8 mouse cellular contexts compared by ENCODE assay signal in the genomic region with DNA sequence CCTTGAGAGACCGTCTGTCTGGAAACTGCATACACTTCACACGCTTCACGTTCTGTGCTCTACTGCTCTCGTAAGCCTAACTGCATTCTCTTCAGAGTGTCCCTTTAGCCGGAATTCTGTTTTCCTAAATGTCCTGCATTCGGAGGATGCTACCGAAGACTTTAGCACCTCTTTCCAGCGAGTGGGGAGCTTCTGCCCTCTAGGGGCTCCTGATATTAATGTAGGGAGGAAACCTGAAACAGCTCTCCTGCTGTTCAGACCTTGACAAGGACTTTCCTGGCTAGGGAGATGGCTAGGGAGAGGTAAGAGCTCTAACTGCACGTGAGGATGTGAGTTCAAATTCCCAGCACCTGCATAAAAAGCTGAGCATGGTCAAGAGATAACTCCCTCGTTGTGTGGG. TPM values are rescaled to one million over a fixed set of nuclear protein-coding genes. Genes with fewer than 3 reads are reported as not detected.
DNase-seq lines count a peak whose midpoint lies in the region; ATAC-seq and TF ChIP-seq lines count a peak whose summit lies in the region.
"Had no signal": no experiment of that assay in that cellular context is flagged by ENCODE, and none has a peak within 500 bp of the region (broad histone marks: within the 10 kb centered on the region; RNA-seq: fewer than 3 reads in every experiment).

No protein-coding gene starts in this region.

- no peak overlapping the region for H3K9ac ChIP-seq in liver, embryonic 14.5 days (replicated peaks)
- no peak overlapping the region for H3K9ac ChIP-seq in liver, embryonic 11.5 days (ENCODE audit: low read depth, low read length)
- H3K9ac ChIP-seq in stomach, postnatal 0 days (ENCODE audit: low read length) = no peak overlapping the region
- H3K9ac ChIP-seq: neural tube, embryonic 13.5 days had no signal

- no peak for DNase-seq in liver, embryonic 14.5 days (ENCODE audit: low read depth in 3 of 3, low spot score in 3 of 3)
- no peak for DNase-seq in liver, embryonic 11.5 days (ENCODE audit: low spot score)
- DNase-seq in stomach, postnatal 0 days (ENCODE audit: low spot score) = peak; percentile 37
- no peak for DNase-seq in urinary bladder, postnatal 25 days (ENCODE audit: low spot score)
- DNase-seq in hindbrain, embryonic 10.5 days (ENCODE audit: low spot score) = no peak

- no peaks in the 10 kb centered on the region for H3K27me3 ChIP-seq in liver, embryonic 14.5 days (ENCODE audit: control insufficient read depth, insufficient read depth, low read length)
- no peaks in the 10 kb centered on the region for H3K27me3 ChIP-seq in liver, embryonic 11.5 days (replicated peaks; ENCODE audit: control insufficient read depth, insufficient read depth, low read length)
- H3K27me3 ChIP-seq in stomach, postnatal 0 days (ENCODE audit: control insufficient read depth, insufficient read depth, low read length) = no peaks in the 10 kb centered on the region
- no peaks in the 10 kb centered on the region for H3K27me3 ChIP-seq in hindbrain, embryonic 10.5 days (ENCODE audit: insufficient read depth, poor library complexity, severe bottlenecking)
- H3K27me3 ChIP-seq: neural tube, embryonic 13.5 days had no signal

- ATAC-seq in liver, embryonic 14.5 days (ENCODE audit: insufficient read depth) = no peak
- no peak for ATAC-seq in liver, embryonic 11.5 days (replicated peaks; ENCODE audit: low FRiP score)
- peak; percentile 30 for ATAC-seq in activated CD4-positive, CD25-positive, alpha-beta regulatory T cell, adult 4 months
- ATAC-seq in inflammation-experienced regulatory T-cells, adult 6 months = peak; percentile 42
- ATAC-seq in stomach, postnatal 0 days (ENCODE audit: low FRiP score, low TSS enrichment) = no peak

- H3K9me3 ChIP-seq in liver, embryonic 14.5 days (ENCODE audit: control insufficient read depth, low read length) = no peaks in the 10 kb centered on the region
- no peaks in the 10 kb centered on the region for H3K9me3 ChIP-seq in liver, embryonic 11.5 days (ENCODE audit: control insufficient read depth, low read length)
- H3K9me3 ChIP-seq in stomach, postnatal 0 days (ENCODE audit: control insufficient read depth, low read length) = no peaks in the 10 kb centered on the region
- no peaks in the 10 kb centered on the region for H3K9me3 ChIP-seq in hindbrain, embryonic 10.5 days
- H3K9me3 ChIP-seq: neural tube, embryonic 13.5 days had no signal

- peak; percentile 50 for TF ChIP-seq CTCF in liver, embryonic 14.5 days (IDR thresholded peaks at IDR 0.05; ENCODE audit: low read depth)
- peak; percentile 80 for TF ChIP-seq CTCF in stomach, postnatal 0 days (IDR thresholded peaks at IDR 0.05; ENCODE audit: low read depth)

- peaks cover 12% of the 10 kb centered on the region for H3K36me3 ChIP-seq in liver, embryonic 14.5 days (replicated peaks; ENCODE audit: control insufficient read depth, insufficient read depth, low read depth)
- H3K36me3 ChIP-seq in liver, embryonic 11.5 days (ENCODE audit: control insufficient read depth, insufficient read depth, low read length) = peaks cover 40% of the 10 kb centered on the region
- H3K36me3 ChIP-seq in stomach, postnatal 0 days (ENCODE audit: control insufficient read depth, insufficient read depth, low read length) = peaks cover 31% of the 10 kb centered on the region
- peaks cover 75% of the 10 kb centered on the region for H3K36me3 ChIP-seq in hindbrain, embryonic 10.5 days

- no peak overlapping the region for H3K4me2 ChIP-seq in liver, embryonic 14.5 days (ENCODE audit: low read depth)
- no peak overlapping the region for H3K4me2 ChIP-seq in liver, embryonic 11.5 days
- H3K4me2 ChIP-seq in stomach, postnatal 0 days (replicated peaks; ENCODE audit: low read depth) = no peak overlapping the region
- H3K4me2 ChIP-seq: neural tube, embryonic 13.5 days had no signal

- WGBS in liver, embryonic 14.5 days (ENCODE audit: insufficient replicate concordance) = 59% methylated on average over 10 of the region's 10 CpGs
- 66% methylated on average over 10 of the region's 10 CpGs for WGBS in liver, embryonic 11.5 days
- WGBS in stomach, postnatal 0 days = 52% methylated on average over 10 of the region's 10 CpGs
- 79% methylated on average over 10 of the region's 10 CpGs for WGBS in hindbrain, embryonic 10.5 days

- no peak for TF ChIP-seq EP300 in liver, embryonic 14.5 days (IDR thresholded peaks at IDR 0.05; ENCODE audit: low read depth)
- TF ChIP-seq EP300 in stomach, postnatal 0 days (optimal IDR thresholded peaks at IDR 0.05) = no peak

- H3K27ac ChIP-seq in liver, embryonic 14.5 days = no peak overlapping the region
- H3K27ac ChIP-seq in liver, embryonic 11.5 days (ENCODE audit: low read depth, low read length) = no peak overlapping the region
- no peak overlapping the region for H3K27ac ChIP-seq in stomach, postnatal 0 days (replicated peaks)
- no peak overlapping the region for H3K27ac ChIP-seq in hindbrain, embryonic 10.5 days
- H3K27ac ChIP-seq: neural tube, embryonic 13.5 days had no signal

- H3K4me1 ChIP-seq in liver, embryonic 14.5 days (replicated peaks; ENCODE audit: control insufficient read depth in 2 of 2, insufficient read depth in 2 of 2, low read length in 1 of 2) = no peaks in the 10 kb centered on the region
- no peaks in the 10 kb centered on the region for H3K4me1 ChIP-seq in liver, embryonic 11.5 days (replicated peaks; ENCODE audit: control insufficient read depth, insufficient read depth, low read length)
- H3K4me1 ChIP-seq in stomach, postnatal 0 days (replicated peaks; ENCODE audit: control insufficient read depth, insufficient read depth) = no peaks in the 10 kb centered on the region
- H3K4me1 ChIP-seq in hindbrain, embryonic 10.5 days (replicated peaks) = no peaks in the 10 kb centered on the region

- H3K4me3 ChIP-seq in liver, embryonic 14.5 days (ENCODE audit: insufficient read depth in 1 of 2, low read depth in 2 of 2, low read length in 2 of 2) = no peak overlapping the region
- no peak overlapping the region for H3K4me3 ChIP-seq in liver, embryonic 11.5 days (ENCODE audit: low read depth, low read length)
- H3K4me3 ChIP-seq in stomach, postnatal 0 days (ENCODE audit: low read depth, low read length) = no peak overlapping the region
- H3K4me3 ChIP-seq in hindbrain, embryonic 10.5 days = no peak overlapping the region
- H3K4me3 ChIP-seq: neural tube, embryonic 13.5 days had no signal

RNA-seq across cellular contexts. Expression of a gene that starts 18.6 kb away (rescaled TPM):
- 23.2 and 29.8 TPM in 2 replicates for polyA plus RNA-seq in liver, embryonic 14.5 days (2012; rRNA removed)
- 27.7 and 32.8 TPM in 2 replicates for polyA plus RNA-seq in liver, embryonic 14.5 days (2014; fragmentation: Nextera tagmentation; extraction: Ambion mirVana)
- polyA plus RNA-seq in liver, embryonic 11.5 days (2014; fragmentation: Nextera tagmentation; extraction: Ambion mirVana) = 59.0 and 59.7 TPM in 2 replicates
- polyA plus RNA-seq in activated CD4-positive, CD25-positive, alpha-beta regulatory T cell, adult 4 months (2017; shearing (Covaris generic)) = 10 to 100 TPM; 53.8 to 54.8 TPM
- 10 to 100 TPM; 53.1 to 64.4 (median 57.2) TPM for polyA plus RNA-seq in inflammation-experienced regulatory T-cells, adult 6 months (2017; shearing (Covaris generic))
- 21.4 and 26.6 TPM in 2 replicates for polyA plus RNA-seq in stomach, postnatal 0 days (2015; fragmentation: Nextera tagmentation; extraction: Ambion mirVana)
- 72.2 and 106 TPM in 2 replicates for polyA plus RNA-seq in hindbrain, embryonic 10.5 days (2016; fragmentation: Nextera tagmentation; extraction: Ambion mirVana)

RNA-seq across cellular contexts. Expression of a gene that starts 28.9 kb away (rescaled TPM):
- 5.0 and 5.9 TPM in 2 replicates for polyA plus RNA-seq in liver, embryonic 14.5 days (2012; rRNA removed)
- 4.8 and 6.2 TPM in 2 replicates for polyA plus RNA-seq in liver, embryonic 14.5 days (2014; fragmentation: Nextera tagmentation; extraction: Ambion mirVana)
- polyA plus RNA-seq in liver, embryonic 11.5 days (2014; fragmentation: Nextera tagmentation; extraction: Ambion mirVana) = 19.1 and 20.4 TPM in 2 replicates
- 10 to 100 TPM; 26.1 to 39.3 TPM for polyA plus RNA-seq in activated CD4-positive, CD25-positive, alpha-beta regulatory T cell, adult 4 months (2017; shearing (Covaris generic))
- polyA plus RNA-seq in inflammation-experienced regulatory T-cells, adult 6 months (2017; shearing (Covaris generic)) = 10 to 100 TPM; 25.2 to 42.2 (median 37.9) TPM
- polyA plus RNA-seq in stomach, postnatal 0 days (2015; fragmentation: Nextera tagmentation; extraction: Ambion mirVana) = 18.9 and 20.1 TPM in 2 replicates
- 46.7 and 48.0 TPM in 2 replicates for polyA plus RNA-seq in hindbrain, embryonic 10.5 days (2016; fragmentation: Nextera tagmentation; extraction: Ambion mirVana)

RNA-seq across cellular contexts. Expression of a gene that starts 29.1 kb away (rescaled TPM):
- polyA plus RNA-seq in liver, embryonic 14.5 days (2012; rRNA removed) = 24.2 and 25.4 TPM in 2 replicates
- 45.4 and 48.7 TPM in 2 replicates for polyA plus RNA-seq in liver, embryonic 14.5 days (2014; fragmentation: Nextera tagmentation; extraction: Ambion mirVana)
- 101 and 104 TPM in 2 replicates for polyA plus RNA-seq in liver, embryonic 11.5 days (2014; fragmentation: Nextera tagmentation; extraction: Ambion mirVana)
- 10 to 100 TPM; 75.0 to 81.0 TPM for polyA plus RNA-seq in activated CD4-positive, CD25-positive, alpha-beta regulatory T cell, adult 4 months (2017; shearing (Covaris generic))
- 10 to 100 TPM; 68.8 to 87.0 (median 73.8) TPM for polyA plus RNA-seq in inflammation-experienced regulatory T-cells, adult 6 months (2017; shearing (Covaris generic))
- 53.5 and 54.4 TPM in 2 replicates for polyA plus RNA-seq in stomach, postnatal 0 days (2015; fragmentation: Nextera tagmentation; extraction: Ambion mirVana)
- polyA plus RNA-seq in hindbrain, embryonic 10.5 days (2016; fragmentation: Nextera tagmentation; extraction: Ambion mirVana) = 144 and 147 TPM in 2 replicates

RNA-seq across cellular contexts. Expression of a gene that starts 39.4 kb away (rescaled TPM):
- 33.0 and 40.8 TPM in 2 replicates for polyA plus RNA-seq in liver, embryonic 14.5 days (2012; rRNA removed)
- polyA plus RNA-seq in liver, embryonic 14.5 days (2014; fragmentation: Nextera tagmentation; extraction: Ambion mirVana) = 37.6 and 40.7 TPM in 2 replicates
- polyA plus RNA-seq in liver, embryonic 11.5 days (2014; fragmentation: Nextera tagmentation; extraction: Ambion mirVana) = 16.5 and 17.6 TPM in 2 replicates
- not detected for polyA plus RNA-seq in activated CD4-positive, CD25-positive, alpha-beta regulatory T cell, adult 4 months (2017; shearing (Covaris generic))
- polyA plus RNA-seq in inflammation-experienced regulatory T-cells, adult 6 months (2017; shearing (Covaris generic)) = not detected
- 0.75 and 0.76 TPM in 2 replicates for polyA plus RNA-seq in stomach, postnatal 0 days (2015; fragmentation: Nextera tagmentation; extraction: Ambion mirVana)
- polyA plus RNA-seq in hindbrain, embryonic 10.5 days (2016; fragmentation: Nextera tagmentation; extraction: Ambion mirVana) = 0.55 TPM in 1 of 2 replicates, not detected in the other
- polyA plus RNA-seq: neural tube, embryonic 13.5 days had no signal

RNA-seq across cellular contexts. Expression of a gene that starts 53.5 kb away (rescaled TPM):
- polyA plus RNA-seq in liver, embryonic 14.5 days (2012; rRNA removed) = 429 and 654 TPM in 2 replicates
- polyA plus RNA-seq in liver, embryonic 14.5 days (2014; fragmentation: Nextera tagmentation; extraction: Ambion mirVana) = 490 and 506 TPM in 2 replicates
- 639 and 685 TPM in 2 replicates for polyA plus RNA-seq in liver, embryonic 11.5 days (2014; fragmentation: Nextera tagmentation; extraction: Ambion mirVana)
- polyA plus RNA-seq in activated CD4-positive, CD25-positive, alpha-beta regulatory T cell, adult 4 months (2017; shearing (Covaris generic)) = 1,000 to 10,000 TPM; 1,113 TPM
- 1,000 to 10,000 TPM in 1 of 3 experiments, 100 to 1,000 TPM in 2; 949 to 1,454 (median 955) TPM for polyA plus RNA-seq in inflammation-experienced regulatory T-cells, adult 6 months (2017; shearing (Covaris generic))
- 2,935 and 3,187 TPM in 2 replicates for polyA plus RNA-seq in stomach, postnatal 0 days (2015; fragmentation: Nextera tagmentation; extraction: Ambion mirVana)
- 866 and 958 TPM in 2 replicates for polyA plus RNA-seq in hindbrain, embryonic 10.5 days (2016; fragmentation: Nextera tagmentation; extraction: Ambion mirVana)

Comparison
In these comparisons a context has a peak if more than half of its experiments do, and no peak if none do; other contexts are left out.
1. ATAC-seq: peak in activated CD4-positive, CD25-positive, alpha-beta regulatory T cell, adult 4 months (single experiment) and inflammation-experienced regulatory T-cells, adult 6 months (single experiment); none in liver, embryonic 14.5 days (single experiment), liver, embryonic 11.5 days (single experiment) and stomach, postnatal 0 days (single experiment).